Mouse (Mus musculus) left cerebral cortex, adult 9 months (tissue): Measurements from ENCODE around the gene Pear1.
"Not testable (repeated sequence)": the region's sequence is repeated elsewhere in the genome, so short reads cannot be mapped to it uniquely, and the experiment has no call there.

Experiments
- DNase-seq, 2 experiments: peaks; one replicate each; pipeline ENCODE4 v3.0.0; 2022; ENCODE audit warnings: low spot score in 2 of 2

The Pear1 gene

DNA sequence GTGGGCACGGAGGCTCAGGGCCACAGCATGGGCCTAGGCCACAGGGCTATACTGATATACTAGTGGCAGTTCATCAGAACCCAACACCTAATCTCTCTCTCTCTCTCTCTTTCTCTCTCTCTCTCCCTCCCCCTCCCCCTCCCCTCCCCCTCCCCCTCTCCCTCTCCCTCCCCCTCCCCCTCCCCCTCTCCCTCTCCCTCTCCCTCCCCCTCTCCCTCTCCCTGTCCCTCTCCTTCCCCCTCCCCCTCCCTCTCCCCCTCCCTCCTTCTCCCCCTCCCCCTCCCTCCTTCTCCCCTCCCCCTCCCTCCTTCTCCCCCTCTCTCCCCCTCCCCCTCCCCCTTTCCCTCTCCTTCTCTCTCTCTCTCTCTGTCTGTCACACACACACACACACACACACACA is at the start of gene Pear1:
TSS of gene Pear1 (minus strand) at position 101 of the 400 bp plus-strand sequence.
- DNase-seq, result not testable (repeated sequence)

DNA sequence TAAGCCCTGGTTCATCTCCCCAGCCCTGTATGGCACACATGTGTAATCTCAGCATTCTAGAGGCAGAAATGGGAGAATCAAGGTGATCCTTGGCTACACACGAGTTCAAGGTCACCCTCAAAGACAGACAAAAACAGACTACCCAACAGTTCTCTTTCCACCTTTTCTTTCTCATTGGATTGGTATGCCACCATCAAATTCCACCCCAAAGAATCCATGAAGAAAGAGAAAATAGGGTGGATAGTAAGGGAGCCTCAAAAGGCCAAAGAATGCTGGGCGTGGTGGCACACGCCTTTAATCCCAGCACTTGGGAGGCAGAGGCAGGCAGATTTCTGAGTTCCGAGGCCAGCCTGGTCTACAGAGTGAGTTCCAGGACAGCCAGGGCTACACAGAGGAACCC is 40.0 kb upstream of the Pear1 start:
- not testable (repeated sequence) for DNase-seq

DNA sequence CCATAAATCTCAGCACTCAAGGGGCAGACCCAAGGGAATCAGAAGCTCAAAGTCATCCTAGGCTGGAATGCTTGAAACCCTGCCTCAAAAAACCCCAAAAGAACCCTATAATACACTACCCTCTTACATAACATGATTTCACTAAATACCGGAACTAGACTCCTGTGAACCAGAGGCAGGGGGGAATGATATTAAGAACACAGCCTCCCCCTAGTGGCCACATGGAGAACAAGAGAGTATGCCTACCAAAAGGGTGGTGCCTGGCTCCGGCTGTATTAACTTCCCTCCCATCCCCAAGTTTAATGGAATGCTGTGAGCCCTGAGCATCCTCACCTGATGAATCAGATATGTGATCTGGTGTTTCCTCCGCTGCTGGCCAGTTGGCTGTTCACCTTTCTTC is 35.7 kb upstream of the Pear1 start:
- peak in 1 of 2 experiments; percentile 74 for DNase-seq

DNA sequence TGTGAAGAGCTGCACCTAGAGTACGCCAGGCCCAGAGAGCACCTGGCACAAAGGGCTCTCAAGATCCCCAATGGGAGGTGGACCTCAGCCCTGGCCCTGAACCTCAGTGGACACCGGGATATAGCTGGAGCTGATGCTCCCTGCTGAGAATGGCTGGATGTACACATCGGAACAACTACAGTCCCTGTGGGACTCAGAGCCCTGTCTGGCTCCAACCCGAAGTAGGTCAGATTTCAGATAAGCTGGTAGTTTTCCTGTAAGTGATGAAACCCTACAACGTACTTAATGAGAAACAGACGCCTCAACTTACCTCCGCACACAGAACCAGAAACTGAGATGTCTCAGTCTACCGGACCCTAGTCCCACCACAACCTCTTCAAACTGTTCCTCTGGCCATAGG is 33.6 kb upstream of the Pear1 start:
- no peak for DNase-seq

DNA sequence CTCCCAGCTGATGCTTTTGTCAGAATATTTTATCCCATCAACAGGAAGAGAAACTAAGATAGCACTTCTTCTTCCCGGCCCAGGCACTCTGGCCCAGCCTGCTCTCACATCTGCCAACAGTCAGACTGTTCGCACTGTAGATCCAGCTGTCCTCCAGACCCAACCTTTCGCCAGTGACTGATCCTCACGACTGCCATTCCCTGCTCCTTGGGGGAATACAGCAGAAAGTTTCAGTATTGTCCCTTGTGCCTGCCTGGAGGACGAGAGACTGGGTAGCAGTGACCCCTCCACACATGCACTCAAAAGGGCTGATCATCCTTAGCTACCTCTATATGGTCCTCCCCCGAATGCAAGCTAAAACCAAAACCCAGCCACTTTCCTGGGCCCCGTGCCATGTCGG is 31.8 kb upstream of the Pear1 start:
- DNase-seq, result no peak

DNA sequence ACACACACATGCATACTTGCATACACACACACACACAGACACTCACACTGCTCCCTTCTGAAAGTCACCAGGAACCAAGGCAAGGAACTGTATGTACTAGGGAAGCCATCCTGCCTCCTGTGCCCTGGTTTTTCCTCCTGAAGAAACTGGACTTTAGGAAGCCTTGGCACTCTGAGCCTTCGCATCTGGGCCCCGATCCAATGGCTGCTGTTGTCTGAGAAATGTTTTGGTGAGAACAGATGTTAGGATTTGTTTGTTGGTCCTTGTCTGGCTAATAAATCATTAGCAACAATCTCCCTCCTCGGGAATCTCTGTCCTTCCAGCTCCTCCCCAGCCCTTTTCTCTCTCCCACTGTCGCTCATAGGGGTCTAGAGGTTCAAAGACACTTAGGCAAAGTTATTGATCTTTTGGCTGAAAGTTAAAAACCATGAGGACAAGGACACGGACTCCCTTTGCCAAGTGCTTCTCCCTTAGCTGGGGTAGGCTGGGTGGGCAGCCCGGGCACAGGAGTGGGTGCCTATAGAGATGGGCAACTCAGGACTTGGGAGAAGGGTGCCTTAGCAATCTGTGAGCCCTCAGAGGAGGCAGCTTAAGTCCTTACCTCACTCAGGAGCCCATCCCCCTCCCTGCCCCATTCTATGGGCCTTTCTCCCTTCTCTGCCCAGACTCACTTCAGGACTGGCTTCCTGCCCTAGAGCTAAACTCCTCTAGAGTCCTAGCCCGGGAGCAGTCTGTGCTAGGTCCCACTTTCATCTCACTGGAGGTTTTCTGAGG is 30.9 kb upstream of the Pear1 start:
- DNase-seq, result no peak

DNA sequence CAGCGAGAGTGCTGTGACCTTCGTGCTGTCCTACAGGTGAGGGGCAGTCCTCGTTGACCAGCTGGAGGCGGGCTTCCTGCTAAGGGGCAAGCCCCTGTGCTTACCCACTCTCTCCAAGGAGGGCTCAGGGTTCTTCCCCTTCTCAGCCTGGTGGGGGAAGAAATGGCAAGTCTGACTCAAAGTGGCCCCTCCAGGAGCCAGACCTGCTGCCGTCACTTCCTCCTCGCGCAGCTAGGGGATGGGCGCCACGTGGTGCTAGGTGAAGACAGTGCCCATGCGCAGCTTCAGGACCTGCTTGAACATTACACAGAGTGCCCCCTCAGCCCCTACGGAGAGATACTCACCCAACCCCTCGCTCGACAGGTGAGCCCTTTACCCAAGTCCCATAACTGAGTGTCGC is 25.0 kb upstream of the Pear1 start:
- DNase-seq, result no peak

DNA sequence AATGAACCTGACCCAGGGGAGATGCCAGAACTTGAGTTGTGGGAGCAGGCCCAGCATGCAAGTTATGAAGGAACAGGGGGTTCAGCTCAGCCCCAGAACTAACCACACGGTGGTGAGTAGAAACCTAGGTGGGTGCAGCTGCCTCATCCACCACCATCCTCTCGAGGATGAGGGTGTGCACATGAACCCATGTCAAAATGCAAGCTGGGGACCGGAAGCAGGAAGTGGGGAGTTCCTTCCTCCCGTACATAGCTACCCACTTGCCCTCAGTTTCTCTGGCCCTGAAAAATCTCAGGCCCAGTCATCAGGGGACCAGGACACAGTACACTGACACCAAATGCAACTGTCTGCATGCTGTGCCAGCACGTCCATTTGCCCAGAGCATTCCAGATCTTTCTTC is 23.6 kb upstream of the Pear1 start:
- no peak for DNase-seq

DNA sequence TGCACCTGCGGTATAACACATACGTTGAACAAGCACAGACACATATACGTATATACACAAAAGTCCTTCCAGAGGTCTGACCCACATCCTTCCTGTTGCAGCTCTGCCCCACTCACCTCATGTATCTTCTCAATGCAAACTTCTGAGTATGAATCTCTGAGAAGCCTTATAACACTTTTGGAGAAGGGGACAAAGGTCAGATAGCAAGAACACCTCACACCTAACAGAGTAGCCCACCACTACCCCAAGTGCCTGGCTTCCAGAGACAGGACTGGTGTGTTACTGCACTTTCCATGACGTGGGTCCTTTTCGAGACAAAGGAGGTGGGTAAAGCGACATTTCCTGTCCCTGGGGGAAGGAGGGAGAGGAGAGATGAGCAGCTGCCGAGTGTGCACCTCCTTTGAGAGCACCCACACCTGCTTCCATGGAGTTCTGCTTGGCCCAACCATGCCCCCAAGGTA is 22.6 kb upstream of the Pear1 start, which contains the start of gene Sh2d2a:
TSS of gene Sh2d2a (plus strand) at position 106 of the 461 bp plus-strand sequence.
- no peak for DNase-seq

DNA sequence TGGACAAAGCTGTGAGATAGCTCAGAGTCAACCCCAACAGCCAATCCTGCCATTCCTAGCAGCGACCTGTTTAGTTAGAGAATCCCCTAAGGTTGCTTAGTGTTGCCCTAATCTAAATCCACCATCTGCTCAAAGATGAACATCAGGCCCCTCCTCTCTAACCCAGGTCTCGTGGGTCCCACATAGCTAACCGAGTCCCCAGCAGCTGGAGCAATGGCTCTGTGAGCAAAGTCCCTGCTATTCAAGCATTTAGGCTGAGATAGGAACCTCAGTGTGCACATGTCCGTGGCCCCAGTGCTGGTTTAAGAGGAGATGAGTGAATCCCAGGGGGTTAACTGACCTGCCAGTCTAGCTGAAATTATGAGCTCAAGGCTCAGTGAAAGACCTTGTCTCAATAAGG is 22.1 kb upstream of the Pear1 start:
- no peak for DNase-seq

DNA sequence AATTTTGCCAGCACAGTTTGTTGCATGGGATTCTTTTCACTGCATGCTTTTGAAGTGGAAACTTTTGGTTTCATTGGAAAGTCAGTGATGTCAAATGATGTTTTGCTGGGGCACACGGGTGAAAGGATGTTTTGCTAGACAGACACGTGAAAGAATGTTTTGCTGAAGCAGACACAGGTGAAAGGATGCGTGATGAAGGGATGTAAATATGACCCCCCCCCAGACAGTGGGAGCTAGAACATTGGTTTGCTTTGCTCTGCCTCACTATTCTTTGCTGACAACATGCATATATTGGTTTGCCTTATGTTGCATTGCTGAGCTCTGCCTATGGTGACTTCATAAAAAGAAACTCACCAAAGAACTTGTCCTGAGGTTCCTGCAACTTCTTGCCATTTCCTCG is 20.9 kb upstream of the Pear1 start:
- no peak for DNase-seq

DNA sequence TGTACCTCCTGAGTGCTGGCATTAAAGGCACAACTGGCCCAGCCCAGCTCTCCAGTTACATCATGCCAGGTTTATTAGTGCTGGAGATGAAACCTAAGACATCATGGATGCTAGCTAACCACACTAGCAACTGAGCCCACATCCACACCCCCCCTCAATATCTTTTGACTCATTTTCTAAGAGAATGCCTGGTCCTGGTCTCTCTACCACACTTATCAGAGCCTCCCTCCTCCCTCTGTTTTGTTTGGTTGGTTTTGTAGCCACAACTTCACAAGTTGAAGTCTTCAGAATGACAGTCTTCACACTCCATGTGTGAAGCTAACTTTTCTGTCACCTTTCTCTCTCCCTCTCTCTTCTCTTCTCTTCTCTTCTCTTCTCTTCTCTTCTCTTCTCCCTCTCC is 16.8 kb upstream of the Pear1 start:
- no peak for DNase-seq

DNA sequence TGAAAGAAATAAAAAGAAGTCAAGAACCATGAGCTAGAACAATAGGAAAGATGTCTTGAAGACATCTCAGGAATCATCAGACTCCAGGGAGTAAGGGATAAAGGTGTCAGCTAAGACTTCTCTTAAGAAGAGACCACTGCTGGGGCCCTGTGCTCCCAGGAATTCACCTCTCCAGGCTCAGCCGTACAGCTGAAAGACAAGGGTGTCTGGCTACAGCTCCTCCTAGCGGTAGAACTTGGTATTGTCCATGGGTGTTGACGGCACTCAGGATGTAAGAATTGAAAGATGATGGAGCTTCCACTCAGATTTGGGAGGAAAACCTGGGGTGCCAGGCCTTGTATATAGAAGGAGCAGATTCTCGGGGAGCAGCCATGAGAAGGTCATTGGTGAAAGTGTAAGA is 14.5 kb upstream of the Pear1 start:
- DNase-seq, result peak in 1 of 2 experiments; percentile 77

DNA sequence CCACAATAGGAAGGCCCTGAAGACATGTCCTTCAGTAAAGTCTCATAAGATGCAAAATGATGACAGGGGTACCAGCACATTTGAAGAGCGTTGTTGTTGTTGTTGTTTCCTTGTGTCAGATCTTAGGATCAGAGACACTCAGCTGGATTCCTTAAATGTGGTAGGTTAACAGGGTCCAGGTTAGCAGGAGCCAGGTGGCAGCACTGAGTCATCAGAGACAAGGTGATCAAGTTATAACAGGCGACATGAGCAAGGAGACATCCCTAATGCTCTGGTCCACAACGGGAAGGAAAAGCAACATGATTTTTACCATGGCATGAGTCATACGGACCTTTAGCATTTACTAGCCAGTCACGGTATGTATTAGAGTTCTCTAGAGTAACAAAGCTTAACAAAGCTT is 9.4 kb upstream of the Pear1 start:
- no peak for DNase-seq

DNA sequence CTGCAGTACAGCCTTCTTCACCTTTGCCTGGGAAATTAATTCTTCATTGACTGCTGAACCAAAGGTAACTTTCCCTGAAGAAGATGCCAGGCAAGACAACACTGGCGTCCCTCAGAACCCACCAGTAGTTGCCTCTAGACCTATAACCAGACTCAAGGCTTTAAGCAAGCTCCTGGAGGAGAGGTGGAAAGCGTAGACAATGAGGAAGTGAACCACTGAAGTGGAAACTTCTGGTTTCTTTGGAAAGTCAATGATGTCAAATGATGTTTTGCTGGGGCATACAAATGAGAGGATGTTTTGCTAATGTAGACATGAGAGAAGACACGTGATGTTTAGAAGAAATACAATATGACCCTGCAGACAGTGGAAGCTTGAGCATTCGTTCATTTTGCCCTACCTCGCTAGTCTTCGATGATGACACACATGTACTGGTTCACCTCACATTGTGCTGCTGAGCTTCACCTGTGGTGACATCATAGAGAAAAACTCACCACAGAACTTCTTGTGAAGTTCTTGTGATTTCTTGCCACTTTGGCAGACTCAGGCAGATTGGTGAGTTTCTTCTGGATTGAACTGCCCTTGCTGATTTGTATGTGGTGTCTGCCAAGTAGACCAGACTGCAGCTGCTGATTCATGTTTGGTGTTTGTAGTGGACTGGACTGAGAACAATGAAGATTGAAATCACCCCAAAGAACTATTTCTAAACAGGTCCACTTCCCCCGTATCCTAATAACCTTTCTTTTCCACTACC is 8.2 kb upstream of the Pear1 start:
- no peak for DNase-seq

DNA sequence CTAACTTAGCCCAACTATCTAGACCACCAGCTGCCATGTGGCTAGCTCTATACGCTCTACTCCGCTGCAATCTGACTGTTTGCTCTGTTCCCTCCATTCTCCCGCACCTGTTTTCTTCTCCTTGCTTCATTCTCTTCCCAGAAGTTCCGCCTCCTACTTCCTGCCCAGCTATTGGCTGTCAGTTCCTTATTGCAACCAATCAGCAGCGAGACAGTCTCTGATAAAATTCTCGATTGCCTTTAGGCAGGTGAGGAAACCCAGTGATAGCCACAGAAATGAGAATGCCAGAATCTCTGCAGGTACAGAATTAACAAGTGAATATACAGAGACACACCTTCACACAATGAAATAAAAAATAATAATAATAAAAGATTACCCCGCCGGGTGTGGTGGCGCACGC is 4.9 kb upstream of the Pear1 start:
- no peak for DNase-seq

DNA sequence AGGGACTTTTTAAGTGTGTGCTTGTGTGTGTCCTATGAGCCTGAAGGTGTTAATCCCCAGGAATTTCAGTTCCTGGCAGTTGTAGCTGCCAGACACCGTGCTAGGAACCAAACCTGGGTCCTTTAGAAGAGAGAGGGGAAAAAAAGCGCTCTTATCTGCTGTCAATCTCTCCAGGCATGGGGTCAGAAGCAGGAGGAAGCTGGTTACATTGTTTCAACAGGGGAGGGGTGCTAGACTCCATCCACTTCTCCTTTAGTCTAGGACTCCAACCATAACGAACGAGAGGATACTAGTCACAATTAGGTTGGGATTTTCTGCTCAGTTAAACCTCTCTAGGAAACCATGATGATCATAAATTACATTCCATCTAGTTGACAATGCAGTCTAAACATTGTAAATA is 4.3 kb upstream of the Pear1 start:
- DNase-seq, result no peak

DNA sequence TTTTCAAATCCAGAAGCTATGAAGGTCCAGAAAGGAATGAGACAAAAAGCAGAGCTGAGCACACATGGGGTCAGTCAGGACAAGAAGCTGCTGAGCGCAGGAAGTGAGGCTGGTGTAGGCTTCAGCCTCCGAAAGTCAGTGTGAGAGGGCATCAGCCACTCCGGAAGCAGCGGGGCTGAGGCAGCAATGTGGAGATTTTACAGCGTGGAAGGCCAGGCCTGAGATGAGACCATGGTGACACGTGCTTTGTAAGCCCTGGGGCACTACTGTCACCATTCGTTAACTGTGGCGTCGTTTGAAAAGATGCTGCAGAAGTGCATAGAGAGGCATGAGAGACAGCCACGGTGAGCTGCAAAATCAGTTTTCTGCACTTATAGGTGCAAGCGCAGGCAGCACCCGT is 5.9 kb downstream of the Pear1 start:
- DNase-seq, result no peak

DNA sequence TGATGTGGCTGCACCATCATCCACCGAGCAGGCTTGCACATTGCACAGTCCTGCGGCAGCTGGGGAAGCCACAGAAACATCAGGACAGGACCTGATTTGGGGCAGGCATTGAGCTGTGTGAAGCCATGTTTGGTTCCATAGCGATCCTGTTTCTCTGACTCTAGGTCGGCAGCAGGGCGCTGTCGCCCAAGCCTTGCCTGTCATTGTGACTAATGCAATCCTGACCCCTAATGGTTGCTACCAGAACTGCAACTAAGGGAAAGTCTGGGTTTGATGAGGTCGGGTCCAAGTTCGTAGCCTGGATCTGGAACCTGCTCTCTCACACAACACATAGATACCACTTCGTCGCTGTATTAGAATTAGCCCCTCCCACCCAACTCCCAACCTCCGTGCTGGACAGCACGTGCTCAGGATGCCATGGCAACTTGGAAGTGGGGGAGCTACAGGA is 7.4 kb downstream of the Pear1 start:
- DNase-seq, result peak; percentile 11 to 73

DNA sequence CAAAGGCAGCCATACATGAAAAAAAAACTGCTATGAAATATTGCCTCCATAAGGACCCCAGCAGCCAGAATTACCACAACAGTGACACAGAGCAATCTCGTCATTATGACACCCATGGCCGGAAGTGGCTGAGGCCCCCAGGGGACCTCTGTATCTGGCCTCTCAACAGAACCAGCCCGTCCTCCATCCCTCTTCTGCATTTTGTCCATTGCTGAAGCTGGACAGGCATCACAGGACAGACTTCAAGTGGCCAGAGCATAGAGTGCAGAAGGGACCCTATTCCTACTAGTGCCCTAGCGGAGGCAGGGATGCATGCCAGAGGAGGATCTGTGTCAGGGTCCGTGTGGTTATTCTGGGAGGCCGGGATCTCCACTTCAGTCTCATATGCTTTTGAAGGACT is 7.9 kb downstream of the Pear1 start:
- no peak for DNase-seq

DNA sequence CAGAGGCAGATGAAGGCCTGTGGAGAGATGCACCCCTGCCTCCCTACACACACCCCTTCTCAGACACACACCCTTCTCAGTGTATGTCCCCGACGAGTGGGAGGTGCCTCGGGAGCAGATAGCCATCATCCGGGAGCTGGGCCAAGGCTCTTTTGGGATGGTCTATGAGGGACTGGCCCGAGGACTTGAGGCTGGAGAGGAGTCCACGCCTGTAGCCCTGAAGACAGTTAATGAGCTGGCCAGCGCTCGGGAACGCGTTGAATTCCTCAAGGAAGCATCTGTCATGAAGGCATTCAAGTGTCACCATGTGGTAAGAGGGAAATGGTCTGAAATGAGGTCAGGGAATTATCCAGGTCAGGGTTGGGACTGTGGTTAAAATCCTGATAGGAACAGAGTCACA is 11.2 kb downstream of the Pear1 start:
- no peak for DNase-seq

DNA sequence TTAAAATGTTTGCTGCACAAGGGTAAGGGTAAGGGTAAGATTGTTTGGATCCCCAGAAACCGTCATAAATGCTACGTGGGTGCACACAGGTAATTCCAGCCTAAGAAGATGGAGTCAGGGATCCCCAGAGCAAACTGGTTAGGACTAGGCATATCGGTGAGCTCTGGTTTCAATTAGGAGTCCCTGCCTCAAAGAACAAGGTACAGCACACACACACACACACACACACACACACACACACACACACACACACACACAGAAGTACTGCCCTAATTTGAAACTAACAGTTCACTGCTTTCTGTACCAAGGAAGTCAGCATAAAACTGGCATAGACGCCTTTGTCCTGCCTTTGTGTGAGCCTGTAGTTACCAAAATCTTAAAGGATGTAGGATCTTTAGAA is 11.7 kb downstream of the Pear1 start:
- no peak for DNase-seq

DNA sequence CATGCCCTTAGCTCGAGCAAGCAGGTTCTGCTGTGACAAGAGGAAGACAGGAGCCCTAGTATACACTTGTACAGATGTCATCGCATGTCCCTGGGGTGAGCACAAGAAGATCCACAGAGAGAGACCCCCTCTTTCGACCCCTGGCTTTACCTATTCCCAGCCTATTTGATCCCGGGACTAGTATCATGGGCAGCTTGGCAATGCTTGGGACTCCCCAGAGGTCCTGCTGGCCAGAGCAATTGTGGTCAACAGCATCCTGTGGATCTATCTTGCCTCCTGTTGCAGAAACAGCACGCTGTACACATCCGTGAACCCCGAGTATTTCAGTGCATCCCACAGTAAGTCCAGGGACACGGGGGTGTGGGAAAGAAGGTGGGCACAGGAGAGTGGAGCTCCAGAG is 12.8 kb downstream of the Pear1 start:
- DNase-seq, result no peak
